Mouse (Mus musculus) embryo, embryonic 10.5 days (tissue): ENCODE measurements at regions not wholly inside any gene's neighbourhood (a gene's known extent, or its start where the extent isn't known, plus 50 kb on each side); places are given as distances from the start of the nearest gene placed in this dataset.
"Not testable (repeated sequence)": the region's sequence is repeated elsewhere in the genome, so short reads cannot be mapped to it uniquely, and the experiment has no call there.

Experiments
- DNase-seq: peaks from one replicate; pipeline ENCODE4 v3.0.0-alpha.2; 2015; ENCODE audit warnings: low spot score

GRCm38 (mm10) chr2:43072964-43073619 lies 419.7 kb upstream of the Lrp1b start:
- DNase-seq = no peak

GRCm38 (mm10) chr2:43097560-43098233 lies 444.3 kb upstream of the Lrp1b start:
- DNase-seq = peak; percentile 1

- DNase-seq = no peak
Measured at GRCm38 (mm10) chr2:43119862-43120261, 435.3 kb upstream of the Kynu start.

GRCm38 (mm10) chr2:43153574-43153973 lies 401.6 kb upstream of the Kynu start:
- DNase-seq = no peak

GRCm38 (mm10) chr2:43182105-43182504 lies 373.0 kb upstream of the Kynu start:
- no peak for DNase-seq

- DNase-seq = not testable (repeated sequence)
Measured at GRCm38 (mm10) chr2:43195531-43195930, 359.6 kb upstream of the Kynu start.

GRCm38 (mm10) chr2:43208223-43208622 lies 346.9 kb upstream of the Kynu start:
- peak; percentile 15 for DNase-seq

- DNase-seq = no peak
Measured at GRCm38 (mm10) chr2:43213901-43214300, 341.2 kb upstream of the Kynu start.

- no peak for DNase-seq
Measured at GRCm38 (mm10) chr2:43217119-43217518, 338.0 kb upstream of the Kynu start.

GRCm38 (mm10) chr2:43222721-43223120 lies 332.4 kb upstream of the Kynu start:
- DNase-seq = no peak

GRCm38 (mm10) chr2:43224728-43225127 lies 330.4 kb upstream of the Kynu start:
- not testable (repeated sequence) for DNase-seq

GRCm38 (mm10) chr2:43246786-43247185 lies 308.3 kb upstream of the Kynu start:
- DNase-seq = no peak

- no peak for DNase-seq
Measured at GRCm38 (mm10) chr2:43248671-43249070, 306.5 kb upstream of the Kynu start.

- DNase-seq = no peak
Measured at GRCm38 (mm10) chr2:43254709-43255108, 300.4 kb upstream of the Kynu start.

- DNase-seq = no peak
Measured at GRCm38 (mm10) chr2:43270802-43271201, 284.3 kb upstream of the Kynu start.

GRCm38 (mm10) chr2:43272080-43272479 lies 283.0 kb upstream of the Kynu start:
- no peak for DNase-seq

- no peak for DNase-seq
Measured at GRCm38 (mm10) chr2:43274012-43274411, 281.1 kb upstream of the Kynu start.

GRCm38 (mm10) chr2:43295801-43296200 lies 259.3 kb upstream of the Kynu start:
- DNase-seq = no peak

GRCm38 (mm10) chr2:43323836-43324235 lies 231.3 kb upstream of the Kynu start:
- DNase-seq = no peak

GRCm38 (mm10) chr2:43364301-43364700 lies 190.8 kb upstream of the Kynu start:
- DNase-seq = no peak

GRCm38 (mm10) chr2:43365812-43366211 lies 189.3 kb upstream of the Kynu start:
- DNase-seq = no peak

GRCm38 (mm10) chr2:43403348-43403747 lies 151.8 kb upstream of the Kynu start:
- no peak for DNase-seq

- no peak for DNase-seq
Measured at GRCm38 (mm10) chr2:43404163-43404967, 150.8 kb upstream of the Kynu start.
